Mouse (Mus musculus) thymus, postnatal 36 days (tissue): ENCODE results near the gene Ccdc194.

Experiments used
- DNase-seq, 2 experiments: peaks; one replicate each; pipeline ENCODE4 v3.0.0; 2022; ENCODE audit warnings: mixed read lengths in 2 of 2

Gene Ccdc194

DNA sequence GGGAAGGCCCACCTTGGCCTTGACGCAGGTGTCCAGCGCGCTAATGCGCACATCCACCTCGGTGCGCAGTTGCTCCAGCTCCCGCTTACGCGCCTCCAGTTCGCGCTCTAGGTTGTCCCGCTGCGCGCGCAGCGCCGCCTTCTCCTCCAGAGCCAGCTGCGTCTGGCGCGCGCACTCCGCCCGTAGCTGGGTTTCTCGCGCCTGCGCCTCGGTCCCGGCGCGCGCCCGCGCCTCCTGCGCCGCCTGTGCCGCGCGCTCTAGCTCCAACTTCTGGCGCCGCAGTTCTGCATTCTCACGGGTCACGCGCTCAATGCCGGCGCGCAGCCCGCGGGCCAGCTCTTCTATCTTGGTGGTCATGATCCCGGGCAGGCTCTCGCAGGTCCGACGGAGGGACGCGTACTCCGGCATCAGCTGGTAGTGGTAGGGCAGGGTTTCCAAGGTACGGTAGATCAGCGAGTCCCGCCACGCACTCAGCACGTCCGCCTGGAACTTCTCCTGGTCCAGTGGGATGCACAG lies 17.9 kb downstream of the Ccdc194 start:
- peak; percentile 47 to 60 for DNase-seq

DNA sequence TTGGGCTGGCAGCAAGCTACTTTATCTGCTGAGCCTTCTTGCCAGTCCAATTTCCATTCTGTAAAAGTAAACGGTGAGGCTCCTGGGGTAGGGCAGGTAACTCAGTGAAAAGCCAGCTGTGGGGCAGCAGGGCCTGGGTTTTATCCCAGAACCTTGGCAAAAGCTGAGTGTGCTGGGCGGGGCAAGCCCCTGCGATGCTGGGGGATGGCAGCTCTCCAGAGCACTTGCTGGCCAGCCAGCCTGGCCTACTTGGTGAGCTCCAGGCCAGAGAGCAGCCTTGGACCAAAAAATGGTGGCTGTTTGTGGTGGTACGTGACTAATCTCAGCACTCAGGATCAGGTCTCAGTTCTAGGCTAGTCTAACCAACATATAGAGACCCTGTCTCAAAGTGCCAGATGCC lies 19.5 kb downstream of the Ccdc194 start:
- DNase-seq = no peak

DNA sequence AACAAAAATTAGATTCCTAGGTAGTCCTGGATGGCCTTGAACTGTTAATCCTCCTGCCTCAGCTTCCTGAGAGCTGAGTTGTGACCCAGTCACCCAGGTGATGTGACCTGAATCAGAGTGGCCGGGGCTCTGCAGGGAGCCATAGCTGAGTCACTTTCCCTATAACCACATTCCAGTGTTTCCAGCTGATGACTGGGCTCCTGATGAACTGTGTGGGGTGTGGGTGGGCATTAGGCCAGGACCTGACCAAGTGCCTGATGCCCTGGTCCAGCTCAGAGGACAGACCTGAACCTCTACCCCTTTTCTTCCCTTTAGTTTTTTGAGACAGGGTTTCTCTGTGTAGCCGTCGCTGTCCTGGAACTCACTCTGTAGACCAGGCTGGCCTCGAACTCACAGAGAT lies 20.2 kb downstream of the Ccdc194 start:
- no peak for DNase-seq

DNA sequence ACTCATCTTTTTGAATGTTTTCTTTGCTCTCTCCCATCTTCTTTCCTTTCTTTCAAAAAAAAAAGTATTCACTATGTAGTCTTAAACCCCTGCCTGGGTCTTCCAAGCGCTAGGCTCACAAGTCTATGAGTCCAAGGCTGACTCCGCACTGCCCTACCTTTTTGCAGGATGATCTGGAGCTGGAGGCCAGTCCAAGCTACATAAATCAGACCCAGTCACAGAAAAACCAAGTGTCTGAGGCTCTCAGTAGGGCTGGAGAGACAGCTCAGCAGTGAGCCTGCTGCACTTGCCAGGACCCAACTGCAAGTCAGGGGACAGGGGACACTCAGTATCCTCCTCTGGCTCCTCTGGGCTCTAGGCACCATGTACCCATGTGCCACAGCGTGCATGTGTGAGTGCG lies 21.2 kb downstream of the Ccdc194 start:
- DNase-seq = no peak

DNA sequence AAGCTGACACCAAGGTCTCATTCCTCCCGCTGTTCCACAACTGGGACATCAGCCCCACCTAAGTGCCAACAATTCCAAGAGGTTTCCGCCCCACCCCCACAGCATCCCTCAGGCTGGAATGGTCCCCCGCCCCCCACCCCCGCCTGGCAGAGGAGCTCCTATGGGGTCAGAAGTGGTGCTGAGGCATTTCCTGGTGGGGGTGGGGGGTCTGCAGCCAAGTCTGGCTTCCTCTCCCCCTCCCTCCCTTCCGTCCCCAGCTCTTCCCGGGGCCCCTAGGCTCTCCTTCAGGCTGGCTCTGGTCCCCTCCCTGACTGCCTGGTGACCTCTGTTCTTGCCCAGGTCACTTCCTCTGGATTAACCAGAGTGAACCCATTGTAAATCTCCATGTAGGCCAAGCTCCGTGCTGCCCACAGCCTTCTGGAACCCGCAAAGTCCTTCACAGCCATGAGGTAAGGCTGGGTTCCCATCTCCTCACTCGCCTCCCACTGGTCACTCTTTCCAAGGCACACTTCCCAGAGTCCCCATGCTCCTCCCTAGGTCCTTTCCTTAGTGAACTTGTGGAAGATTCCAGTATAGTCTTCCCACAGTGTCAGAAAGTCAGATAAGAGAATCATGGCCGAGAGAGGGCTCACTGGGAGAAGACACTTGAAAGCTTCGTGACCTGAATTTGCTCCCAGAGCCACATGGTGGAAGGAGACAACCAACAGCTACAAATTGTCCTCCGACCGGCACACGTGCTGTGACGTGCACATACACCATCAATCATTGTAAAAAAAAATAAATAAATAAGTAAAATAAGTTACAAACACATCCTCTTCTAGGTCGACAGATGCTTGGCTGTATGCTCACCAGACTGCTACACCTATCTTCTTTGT lies 26.5 kb downstream of the Ccdc194 start:
- no peak for DNase-seq

DNA sequence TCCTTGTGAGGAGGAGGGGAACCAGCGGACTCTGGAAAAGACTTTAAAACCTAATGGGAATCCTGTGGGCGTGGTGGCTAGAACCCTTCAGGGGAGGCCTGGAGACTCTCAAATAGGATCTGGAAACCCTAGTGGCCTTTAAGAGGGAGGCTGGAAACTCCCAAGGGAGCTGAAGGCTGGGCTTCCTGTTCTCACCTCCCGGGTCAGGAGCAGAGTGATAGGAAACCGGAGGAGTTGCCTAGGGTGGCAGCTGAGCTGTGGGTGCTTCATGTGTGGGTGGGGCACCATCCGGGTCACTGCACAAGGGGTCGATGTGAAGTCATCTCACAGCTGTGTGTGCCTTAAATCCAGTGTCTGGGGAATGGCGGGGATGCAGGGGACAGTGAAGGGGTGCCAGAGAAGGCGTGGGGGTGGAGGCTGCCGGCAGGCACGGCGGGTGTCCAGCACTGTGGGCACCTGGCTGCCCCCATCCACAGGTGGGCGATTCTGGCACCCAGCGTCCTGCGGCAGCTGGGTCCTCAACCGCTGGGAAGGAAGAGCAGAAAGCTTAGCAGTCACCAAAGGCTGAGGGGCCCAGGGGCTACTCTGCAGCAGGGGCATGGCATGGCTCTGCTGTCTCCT lies 27.5 kb downstream of the Ccdc194 start:
- DNase-seq = no peak

DNA sequence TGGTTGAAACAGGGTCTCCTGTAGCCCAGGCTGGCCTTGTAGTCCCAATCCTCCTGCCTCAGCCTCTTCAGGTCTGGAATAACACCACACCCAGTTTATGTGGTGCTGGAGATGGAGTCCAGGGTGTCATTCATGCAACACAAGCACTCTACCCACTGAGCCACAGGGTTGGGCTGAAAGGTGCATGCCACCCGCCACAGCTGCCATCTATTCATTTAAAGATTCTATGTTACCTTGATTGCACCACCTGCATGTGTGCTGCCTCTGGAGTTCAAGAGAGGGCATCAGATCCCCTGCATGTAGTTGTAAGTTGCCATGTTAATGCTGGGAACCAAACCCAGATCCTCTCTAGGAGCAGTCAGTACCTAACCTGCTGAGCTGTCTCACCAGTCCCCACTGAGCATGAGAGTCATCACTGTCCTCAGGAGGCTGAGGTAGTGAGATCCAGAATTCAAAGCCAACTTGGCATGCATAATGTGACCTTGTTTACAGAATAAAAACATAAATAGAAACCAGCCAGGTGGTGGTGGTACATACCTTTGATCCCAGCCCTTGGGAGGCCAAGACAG lies 28.4 kb downstream of the Ccdc194 start:
- DNase-seq = no peak

DNA sequence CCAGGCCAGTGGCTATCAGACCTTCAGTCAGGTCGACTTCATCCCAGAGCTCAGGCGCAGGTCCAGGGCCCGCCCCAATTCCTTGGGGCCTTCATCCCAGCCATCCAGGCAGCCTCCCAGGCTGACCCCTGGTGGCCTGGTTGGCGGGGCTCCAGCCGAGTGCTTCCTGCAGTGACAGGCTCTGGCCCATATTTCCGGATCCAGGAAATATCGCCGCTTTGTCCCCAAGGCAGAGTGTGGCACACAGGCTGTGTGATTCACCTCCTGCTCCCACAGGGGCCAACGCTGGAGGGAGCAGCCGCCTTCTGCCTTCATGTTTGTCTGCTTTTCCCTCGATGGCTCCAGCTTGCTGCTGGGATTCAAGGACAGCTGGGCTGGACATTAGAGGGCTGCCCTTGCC lies 29.0 kb downstream of the Ccdc194 start:
- DNase-seq = no peak

DNA sequence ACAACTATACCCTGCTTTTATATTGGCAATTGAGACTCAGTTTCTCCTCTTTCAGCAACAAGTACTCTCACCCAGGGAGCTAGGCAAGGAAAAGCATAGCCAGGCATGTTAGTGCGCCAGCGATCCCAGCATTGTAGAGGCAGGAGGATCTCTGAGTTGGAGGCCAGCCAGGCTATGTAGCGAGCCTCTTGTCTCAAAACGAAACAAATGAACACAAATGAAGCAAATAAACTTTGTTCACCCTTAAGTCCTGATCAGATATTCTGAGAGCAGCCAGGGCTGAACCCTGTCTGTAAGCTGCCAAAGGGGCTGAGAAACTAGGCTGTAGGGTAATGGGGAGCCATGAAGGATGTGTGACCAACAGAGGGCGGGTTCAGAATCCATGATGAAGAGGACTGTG lies 29.7 kb downstream of the Ccdc194 start:
- no peak for DNase-seq

DNA sequence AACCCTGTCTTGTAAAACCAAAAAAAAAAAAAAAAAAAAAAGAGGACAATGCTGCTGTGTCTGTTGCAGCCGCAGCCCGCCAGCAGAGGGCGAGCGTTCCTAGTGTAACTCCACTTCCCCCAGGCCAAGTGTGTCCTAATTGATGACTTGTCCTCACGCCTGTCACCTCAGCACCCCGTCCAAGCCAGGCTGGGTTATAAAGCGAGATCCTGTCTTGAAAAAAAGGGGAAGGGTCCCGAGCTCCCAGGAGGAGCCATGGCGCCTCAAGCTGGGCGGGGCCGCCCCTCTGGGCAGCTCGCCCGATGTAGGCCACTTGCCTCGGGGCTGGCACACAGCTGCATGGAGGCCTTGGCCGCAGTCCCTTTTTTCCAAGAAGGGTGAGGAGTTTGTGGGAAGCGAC lies 30.5 kb downstream of the Ccdc194 start:
- DNase-seq = peak; percentile 76 to 77

DNA sequence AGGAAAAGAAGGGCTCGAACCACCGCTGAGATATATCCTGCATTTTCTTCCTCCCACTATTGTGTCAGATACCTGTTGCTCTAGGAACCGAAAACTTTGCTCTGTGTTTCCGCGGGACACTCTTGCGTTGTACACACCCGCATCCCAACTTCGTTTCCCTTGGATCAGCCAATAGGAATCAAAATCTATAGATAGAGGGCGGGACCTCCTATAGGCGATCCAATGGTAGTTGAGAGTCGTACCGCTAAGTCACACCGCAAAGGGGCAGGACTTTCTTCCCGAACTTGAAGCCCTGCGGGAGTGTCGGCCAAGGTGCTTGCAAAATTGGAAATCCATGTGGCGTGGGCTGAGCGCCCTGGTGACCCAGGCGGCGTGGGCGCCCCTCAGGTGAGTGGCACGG lies 37.1 kb downstream of the Ccdc194 start:
- peak; percentile 86 for DNase-seq

DNA sequence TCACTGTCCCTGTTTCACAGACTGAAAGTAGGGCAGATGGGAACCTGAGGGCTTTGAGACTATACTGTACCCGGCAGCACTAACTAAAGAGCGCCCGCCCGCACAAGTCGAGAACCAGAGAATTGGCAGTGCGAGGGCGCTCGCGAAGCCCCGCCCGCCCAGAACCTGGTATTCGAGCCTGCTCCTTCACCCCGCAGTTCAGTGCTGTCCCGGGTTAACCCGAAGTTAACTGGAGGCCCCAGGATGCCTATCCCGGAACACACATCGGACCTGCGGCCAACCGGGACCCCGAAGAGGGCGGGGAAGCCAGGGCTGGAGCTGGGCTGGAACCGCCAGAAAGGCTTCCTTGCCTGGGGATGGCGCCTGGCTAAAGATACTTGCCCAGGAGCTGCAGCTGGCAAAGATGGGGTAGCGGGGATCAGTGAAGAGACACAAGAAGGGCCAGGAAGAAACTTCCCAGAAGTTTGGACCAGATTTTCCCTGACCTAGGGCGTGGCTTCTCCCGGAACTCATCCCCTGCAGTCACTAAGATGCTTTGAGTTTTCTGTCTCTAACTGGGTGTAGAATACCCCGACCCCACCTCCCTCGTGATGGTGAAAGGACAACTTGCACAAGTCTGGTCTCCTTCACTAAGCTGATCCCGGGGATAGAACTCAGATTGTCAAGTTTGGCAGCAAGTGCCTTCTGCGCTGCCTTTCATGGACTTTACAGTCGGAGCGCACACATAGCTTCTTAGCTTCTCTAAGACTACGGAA lies 37.6 kb downstream of the Ccdc194 start, which contains the start of gene Gtpbp3:
Gene Gtpbp3 (plus strand): TSS at position 413 of the 755 bp plus-strand sequence.
- DNase-seq = peak; percentile 80 to 83

DNA sequence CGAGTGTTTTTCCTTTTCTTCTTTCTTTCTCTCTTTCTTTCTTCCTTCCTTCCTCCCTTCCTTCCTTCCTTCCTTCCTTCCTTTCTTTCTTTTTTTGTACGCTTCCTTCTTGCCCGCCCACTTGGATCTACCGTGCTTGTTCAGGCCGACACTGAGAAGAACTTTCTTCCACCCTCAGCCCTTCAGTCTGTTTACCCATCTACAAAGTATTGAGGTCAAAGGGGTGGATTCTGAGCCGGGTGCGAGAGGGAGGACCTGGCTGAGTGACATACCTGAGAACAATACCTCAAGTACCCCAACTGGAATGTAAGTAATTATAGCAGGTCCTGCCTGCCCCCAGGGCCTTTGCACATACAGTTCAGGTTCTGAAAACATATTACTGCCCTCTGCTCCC lies 39.4 kb downstream of the Ccdc194 start:
- no peak for DNase-seq

DNA sequence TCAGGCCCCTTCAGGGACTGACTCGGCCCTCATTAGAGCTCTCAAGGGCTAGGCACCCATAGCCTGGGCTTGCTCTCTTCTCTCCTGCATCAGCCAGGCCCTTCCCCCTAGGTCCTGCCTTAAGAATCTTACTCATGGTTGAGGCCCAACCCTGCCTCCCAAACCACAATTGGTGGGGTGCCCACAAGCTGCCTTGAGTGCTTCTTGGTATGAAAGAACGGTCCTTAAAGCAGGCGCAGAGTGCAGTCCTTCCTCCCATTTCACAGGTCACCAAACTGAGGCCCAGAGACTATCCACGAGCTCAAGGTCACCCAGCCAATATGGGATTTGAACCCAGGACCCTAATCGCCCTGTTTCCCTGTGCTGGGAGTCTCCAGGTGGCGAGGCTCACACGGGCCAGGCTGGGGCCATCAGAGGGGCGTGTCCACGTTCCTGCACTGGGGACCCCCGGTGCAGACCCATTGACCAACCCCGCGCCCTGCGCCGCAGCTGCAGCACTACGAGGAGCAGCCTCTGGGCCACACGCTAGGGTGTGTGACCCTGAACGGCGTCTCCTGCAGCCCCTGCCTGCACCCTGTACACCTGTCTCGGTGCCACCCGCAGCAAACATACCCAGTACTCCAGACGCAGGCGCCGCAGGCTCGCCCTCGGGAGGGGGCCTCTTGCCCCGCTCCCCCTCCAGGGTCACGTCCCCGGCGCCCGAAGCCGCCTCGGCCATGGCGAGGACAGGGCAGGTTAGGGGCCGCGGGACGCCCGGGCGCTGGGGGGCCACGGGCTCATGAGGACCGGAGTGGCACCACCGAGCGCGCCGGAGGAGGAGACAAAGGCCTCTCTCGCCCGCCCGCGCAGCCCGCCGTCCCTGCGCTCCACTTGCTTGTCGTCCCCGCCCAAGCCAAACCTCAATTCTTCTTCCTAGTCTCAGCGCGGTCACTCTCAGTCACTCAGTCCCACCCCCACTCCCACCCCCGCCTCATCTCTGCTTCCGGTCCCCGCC lies 40.1 kb downstream of the Ccdc194 start, which contains the start of gene Ano8:
Gene Ano8 (minus strand): TSS at position 822 of the 994 bp plus-strand sequence.
- DNase-seq = peak; percentile 79 to 83

DNA sequence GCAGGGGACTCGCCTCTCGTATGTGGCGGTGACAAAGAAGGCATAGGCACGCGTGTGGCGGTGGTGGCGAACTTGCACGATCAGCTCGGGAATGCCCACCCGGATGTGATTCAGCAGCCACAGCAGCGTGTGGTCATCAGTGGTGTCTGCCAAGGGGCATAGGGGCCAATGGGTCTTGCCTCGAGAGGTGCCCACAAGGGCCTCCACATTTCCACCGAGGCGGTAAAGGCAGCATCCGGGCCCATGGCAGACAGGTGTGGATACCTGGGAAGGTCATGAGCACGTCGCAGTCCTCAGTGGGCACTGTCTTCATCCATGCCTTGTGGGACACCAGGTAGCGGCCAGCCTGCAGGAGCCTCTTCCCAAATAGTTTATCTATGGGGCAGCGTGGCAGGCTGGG lies 40.8 kb downstream of the Ccdc194 start:
- peak in 1 of 2 experiments; percentile 19 for DNase-seq

DNA sequence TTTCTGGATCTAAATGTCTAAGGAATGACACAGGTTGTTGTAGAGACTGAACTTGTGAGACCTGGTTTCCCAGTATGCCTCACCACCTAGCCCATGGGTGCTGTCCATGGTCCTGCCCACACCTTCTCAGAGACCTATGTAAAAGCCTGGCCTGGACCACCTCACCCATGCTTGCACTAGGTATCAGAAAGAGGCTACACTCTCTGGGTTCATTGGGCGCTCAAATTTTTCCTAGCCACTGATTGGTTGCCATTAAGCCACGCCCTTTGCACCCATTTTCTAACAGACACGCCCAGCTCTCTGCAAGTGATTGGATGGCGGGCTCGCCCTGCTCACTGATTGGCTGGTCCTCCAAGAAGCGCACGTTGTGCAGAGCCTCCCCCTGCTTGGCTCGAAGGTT lies 41.6 kb downstream of the Ccdc194 start:
- peak; percentile 56 for DNase-seq

DNA sequence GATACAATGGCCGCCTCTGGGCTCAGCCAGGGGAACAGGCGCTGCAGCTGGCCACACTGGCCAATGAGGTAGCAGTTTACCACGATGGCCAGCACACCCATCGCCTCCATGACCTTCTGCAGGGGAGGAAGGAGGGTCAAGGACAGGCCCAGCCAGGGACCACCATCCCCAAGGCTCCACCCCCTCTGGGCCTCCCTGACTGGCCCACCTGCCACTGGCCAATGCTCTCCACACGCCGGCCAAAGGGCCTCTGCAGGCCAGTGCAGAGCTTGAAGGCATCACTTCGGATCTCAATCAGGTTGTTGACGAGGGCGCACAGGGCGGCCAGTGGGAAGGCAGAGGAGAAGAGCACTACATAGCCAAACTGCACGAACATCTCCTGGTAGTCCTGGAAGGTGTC lies 46.6 kb downstream of the Ccdc194 start:
- DNase-seq = no peak

DNA sequence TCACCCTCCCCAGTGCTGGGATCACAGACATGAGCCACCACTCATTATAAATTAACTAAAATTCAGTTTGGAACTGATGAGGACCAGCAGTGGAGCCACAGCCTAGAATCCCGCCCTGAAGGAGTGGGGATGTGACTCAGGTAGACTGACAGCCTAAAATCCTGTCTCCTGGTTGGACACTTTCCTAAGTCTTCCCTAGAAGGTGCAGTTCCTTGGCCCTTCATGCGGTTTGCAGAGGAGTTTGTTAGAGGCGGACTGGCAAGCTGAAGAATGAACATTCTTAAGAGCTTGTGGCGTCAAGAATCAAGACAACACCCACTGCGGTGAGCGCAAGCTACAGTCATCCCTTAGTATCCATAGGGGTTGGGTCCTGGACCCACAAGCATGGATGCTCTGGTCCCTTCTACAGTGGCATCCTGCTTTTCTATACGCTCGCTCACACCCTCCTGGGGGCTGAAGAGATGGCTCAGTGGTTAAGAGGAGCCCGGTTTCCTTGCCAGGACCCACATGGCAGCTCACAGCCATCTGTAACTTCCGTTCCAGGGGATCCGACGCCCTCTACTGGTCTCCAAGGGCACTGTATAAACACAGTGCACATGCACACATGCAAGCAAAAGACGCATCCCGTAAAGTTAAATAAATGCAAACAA lies 48.2 kb downstream of the Ccdc194 start:
- DNase-seq = no peak

DNA sequence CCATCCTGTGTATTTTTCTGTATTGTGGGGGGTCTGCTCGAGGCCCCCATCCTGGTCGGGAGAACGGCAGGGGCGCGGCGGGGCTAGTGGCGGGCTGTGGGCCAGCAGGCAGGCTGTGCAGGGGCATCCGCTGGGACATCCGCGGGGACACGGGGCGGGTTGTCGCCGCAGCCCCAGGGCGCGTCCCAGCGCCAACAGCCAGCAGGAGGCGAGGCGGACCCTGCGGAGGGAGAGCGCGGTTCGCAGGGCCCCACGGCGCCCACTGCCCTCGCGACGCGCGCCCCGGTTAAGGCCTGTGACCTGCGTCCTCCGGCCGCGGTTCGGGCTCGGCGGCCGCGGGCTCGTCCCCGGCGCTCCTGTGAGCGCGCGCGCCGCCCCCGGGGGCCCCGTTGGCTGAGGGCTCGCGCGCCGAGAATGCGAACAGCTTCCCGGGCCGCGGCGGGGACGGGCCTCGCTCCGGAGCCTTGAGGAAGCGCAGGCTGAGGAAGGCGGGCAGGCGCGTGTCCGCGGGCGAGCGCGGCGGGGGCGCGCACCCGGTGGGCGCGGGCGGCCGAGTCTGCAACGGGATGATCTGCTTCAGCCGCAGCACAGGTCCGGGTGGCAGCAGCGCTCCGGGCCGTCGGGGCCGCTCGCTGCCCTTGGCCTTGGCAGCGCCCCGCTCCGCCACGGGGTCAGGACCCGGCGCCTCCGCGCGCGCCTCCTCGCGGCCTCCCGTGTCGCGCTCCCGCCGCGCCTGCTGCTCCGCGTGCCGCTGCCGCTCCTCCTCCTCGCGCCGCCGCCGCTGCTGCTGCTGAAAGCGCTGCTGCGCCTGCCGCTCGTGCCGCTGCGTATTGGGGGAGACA lies 49.2 kb downstream of the Ccdc194 start:
- peak; percentile 83 to 86 for DNase-seq

DNA sequence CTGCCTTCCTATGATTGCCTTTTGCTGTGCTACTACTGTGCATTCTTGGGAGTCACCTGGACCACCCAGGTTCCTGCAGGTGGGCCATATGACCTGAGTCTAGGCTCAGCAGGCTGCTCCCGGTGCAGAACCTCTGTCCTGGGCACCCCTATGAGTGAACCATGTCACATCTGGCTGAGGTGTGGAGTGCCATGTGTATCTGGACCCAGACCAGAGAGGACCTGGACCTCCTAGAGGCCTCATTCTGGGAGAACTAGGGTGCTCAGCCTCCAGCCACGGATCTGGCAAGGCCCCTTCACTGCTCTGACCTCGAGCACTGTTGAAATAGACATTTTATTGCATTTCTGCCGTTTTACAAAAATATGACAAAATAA lies 49.8 kb downstream of the Ccdc194 start:
- no peak for DNase-seq
